Mouse (Mus musculus) cerebellum, postnatal 10 days (tissue): Measurements from ENCODE around the gene Vmn1r93.
"Not testable (repeated sequence)": the region's sequence is repeated elsewhere in the genome, so short reads cannot be mapped to it uniquely, and the experiment has no call there.

Source experiments
- DNase-seq, 2 experiments: peaks; one replicate each; pipeline ENCODE4 v3.0.0; 2021; ENCODE audit warnings: mixed read lengths in 2 of 2

The Vmn1r93 gene

DNA sequence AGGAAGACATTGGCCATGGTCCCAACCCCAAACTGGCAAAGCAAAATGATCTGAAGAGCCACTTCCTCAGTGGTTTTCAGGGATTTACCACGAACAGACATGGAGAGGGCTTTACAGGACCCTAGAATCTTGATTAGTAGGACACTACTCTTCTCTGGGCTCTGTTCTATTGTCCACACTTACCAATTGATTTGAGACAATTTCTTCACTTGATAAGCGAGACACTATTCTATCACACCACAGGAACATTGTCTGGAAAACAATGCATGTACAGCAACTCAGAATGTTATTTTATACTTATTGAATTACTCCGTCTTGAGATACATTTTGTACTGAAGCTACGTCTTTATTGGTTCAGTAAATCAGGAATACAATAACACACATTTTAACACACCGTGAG, at the start of gene Vmn1r93:
Gene Vmn1r93, minus strand, starts transcription at position 101 of the 400 bp plus-strand sequence.
- not testable (repeated sequence) for DNase-seq

DNA sequence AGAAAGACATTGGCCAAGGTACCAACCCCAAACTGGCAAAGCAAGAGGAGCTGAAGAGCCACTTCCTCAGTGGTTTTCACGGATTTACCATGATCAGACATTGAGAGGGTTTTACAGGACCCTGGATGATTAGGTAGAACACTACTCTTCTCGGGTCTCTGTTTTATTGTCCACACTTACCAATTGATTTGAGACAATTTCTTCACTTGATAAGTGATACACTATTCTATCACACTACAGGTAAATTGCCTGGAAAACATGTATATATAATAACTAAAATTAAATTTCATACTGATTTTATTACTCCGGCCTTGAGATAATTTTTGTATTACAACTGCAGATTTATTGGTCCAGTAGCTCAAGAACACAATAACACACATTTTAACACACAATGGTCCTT, 29.4 kb upstream of the Vmn1r93 start, which contains the start of gene Vmn1r94:
Gene Vmn1r94, minus strand, starts transcription at position 101 of the 400 bp plus-strand sequence.
- DNase-seq: not testable (repeated sequence)

DNA sequence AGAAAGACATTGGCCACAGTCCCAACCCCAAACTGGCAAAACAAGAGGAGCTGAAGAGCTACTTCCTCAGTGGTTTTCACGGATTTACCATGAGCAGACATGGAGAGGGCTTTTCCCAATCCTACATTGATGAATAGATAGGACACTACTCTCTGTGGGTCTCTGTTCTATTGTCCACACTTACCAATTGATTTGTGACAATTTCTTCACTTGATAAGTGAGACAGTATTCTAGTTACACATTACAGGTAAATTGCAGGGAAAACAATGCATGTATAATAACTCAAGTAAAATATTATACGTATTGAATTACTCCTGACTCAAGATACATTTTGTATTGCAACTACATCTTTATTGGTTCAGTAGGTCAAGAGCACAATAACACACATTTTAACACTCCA, 16.4 kb downstream of the Vmn1r93 start, which contains the start of gene Gm16442:
Gene Gm16442, minus strand, starts transcription at position 101 of the 400 bp plus-strand sequence.
- DNase-seq: not testable (repeated sequence)

DNA sequence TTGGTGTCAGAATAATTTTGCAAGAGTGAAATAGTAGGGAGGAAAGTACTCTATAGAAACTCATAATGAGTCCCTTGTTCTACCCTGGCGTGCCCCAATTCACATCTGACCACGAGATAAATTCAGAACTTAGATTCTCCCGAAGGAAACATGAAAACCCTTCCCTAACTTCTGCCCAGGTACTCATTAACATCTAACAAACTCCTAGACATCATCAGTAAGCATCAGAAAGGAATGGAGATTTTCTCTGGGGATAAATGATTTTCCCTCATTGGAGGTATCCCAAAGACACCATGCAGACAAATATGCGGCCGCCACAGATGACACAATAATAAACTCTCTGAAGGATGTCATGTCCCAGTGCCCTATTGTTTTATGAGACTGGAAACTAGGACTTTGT, 39.5 kb downstream of the Vmn1r93 start, which contains the start of gene Vmn1r91:
Gene Vmn1r91, plus strand, starts transcription at position 301 of the 400 bp plus-strand sequence.
- not testable (repeated sequence) for DNase-seq
